Mouse (Mus musculus) testis, adult 10 weeks (tissue): ENCODE data around the gene Grk1. TPM values are rescaled to one million over a fixed set of nuclear protein-coding genes. Genes with fewer than 3 reads are reported as not detected.

Source experiments
- polyA plus RNA-seq: library from polyadenylated mRNA; stranded (reverse); fragments of 350-450 nt; fragmentation: Illumina TruSeq; extraction: RNeasy Lipid Tissue Mini Kit (QIAGEN cat#74804); gene quantifications from one replicate; pipeline ENCODE4 v1.2.3, GENCODE M21; 2014; ENCODE audit warnings: low read depth, low replicate concordance

The Grk1 gene
- polyA plus RNA-seq = 0.06 TPM

GRCm38 (mm10) chr8:13404666-13405131 is at the start of gene Grk1:
Gene Grk1 (plus strand): TSS chr8:13405081.

GRCm38 (mm10) chr8:13396725-13397124 is 8.2 kb upstream of the Grk1 start, which contains the start of gene Atp4b:
Gene Atp4b (minus strand): TSS chr8:13396825.

GRCm38 (mm10) chr8:13434889-13435288 is 30.0 kb downstream of the Grk1 start, which contains the start of gene Tmem255b:
Gene Tmem255b (plus strand): TSS chr8:13435189.

Other genes starting within 250 kb of the Grk1 start
- gene Lamp1, start 245.9 kb upstream of the Grk1 start, polyA plus RNA-seq = 382 TPM
- 47.0 TPM for gene Grtp1, start 204.5 kb upstream of the Grk1 start, polyA plus RNA-seq
- gene Adprhl1, start 150.9 kb upstream of the Grk1 start, polyA plus RNA-seq = not detected
- 3.7 TPM for gene Dcun1d2, start 117.0 kb upstream of the Grk1 start, polyA plus RNA-seq
- 6.1 TPM for gene Tmco3, start 116.9 kb upstream of the Grk1 start, polyA plus RNA-seq
- 33.8 TPM for gene Tfdp1, start 66.3 kb upstream of the Grk1 start, polyA plus RNA-seq
- gene Atp4b, start 8.3 kb upstream of the Grk1 start, polyA plus RNA-seq = not detected
- gene Tmem255b, start 30.1 kb downstream of the Grk1 start, polyA plus RNA-seq = not detected
- 4.6 TPM for gene Gas6, start 89.4 kb downstream of the Grk1 start, polyA plus RNA-seq
- gene 1700029H14Rik, start 157.4 kb downstream of the Grk1 start, polyA plus RNA-seq = 149 TPM